Mouse (Mus musculus): Measurements from ENCODE around the gene Prkra.
A peak's percentile ranks its signal among the peaks of the same experiment; 100 is the strongest.
"Not testable (repeated sequence)": the region's sequence is repeated elsewhere in the genome, so short reads cannot be mapped to it uniquely, and the experiment has no call there.

Prkra gene

DNA sequence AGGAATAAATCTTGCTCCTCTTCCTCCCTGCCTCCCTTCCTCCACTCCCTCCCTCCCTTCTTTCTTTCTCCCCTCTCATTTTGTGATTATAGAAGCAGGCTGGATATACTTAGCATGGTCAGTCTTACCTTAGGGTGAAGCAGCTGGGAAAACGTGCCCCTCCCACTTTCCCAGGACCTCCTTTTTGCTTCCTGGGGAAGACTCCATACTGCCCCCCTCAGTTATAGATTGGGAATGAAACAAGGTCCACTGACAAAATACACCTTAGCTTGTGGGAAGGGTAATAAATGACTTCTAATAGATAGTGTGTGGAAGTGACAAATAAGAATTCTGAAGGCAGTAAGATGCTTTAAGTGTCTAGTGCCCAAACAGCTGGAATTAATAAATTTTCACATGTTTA lies 8.2 kb upstream of the Prkra start:
- no peak for DNase-seq (ENCODE audit: low spot score in 2 of 2)

DNA sequence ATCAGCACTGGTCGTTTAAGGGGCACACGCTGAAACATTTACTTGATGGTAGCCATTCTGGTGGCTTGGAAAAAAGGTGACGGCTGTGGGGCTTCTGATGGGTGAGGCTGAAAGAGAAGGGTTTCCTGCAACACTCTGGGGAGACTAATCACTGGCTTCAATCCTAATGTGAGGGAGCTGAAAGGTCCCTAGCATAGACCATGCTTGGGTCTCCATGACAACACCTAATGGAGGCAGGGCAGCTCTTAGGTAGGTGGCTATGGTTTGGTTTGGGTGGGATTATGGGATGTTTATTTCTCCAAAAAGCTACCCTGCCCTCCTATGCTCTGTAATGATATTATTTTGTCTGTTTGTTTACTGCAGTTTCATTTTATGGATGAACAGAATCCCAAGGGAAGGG lies 7.6 kb upstream of the Prkra start:
- no peak for DNase-seq (ENCODE audit: low spot score in 2 of 2)

DNA sequence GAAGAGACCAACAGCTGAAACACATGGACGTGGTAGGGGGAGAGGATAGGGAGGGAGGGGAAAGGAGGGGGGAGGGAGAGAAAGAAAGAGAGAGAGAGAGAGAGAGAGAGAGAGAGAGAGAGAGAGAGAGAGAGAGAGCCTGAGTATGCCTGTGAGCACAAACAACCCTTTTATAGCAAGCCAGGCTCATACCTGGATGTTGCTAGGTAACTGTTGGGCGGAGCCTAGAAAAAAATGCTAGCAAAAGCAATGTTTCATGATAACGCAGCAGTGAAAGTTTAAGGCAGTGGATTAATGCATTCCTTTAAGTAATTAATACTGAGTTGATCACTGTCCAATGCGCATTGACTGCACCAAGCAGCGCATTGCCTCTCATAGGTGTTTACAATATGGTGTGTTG lies 6.8 kb upstream of the Prkra start:
- no peak for DNase-seq (ENCODE audit: low spot score in 2 of 2)

DNA sequence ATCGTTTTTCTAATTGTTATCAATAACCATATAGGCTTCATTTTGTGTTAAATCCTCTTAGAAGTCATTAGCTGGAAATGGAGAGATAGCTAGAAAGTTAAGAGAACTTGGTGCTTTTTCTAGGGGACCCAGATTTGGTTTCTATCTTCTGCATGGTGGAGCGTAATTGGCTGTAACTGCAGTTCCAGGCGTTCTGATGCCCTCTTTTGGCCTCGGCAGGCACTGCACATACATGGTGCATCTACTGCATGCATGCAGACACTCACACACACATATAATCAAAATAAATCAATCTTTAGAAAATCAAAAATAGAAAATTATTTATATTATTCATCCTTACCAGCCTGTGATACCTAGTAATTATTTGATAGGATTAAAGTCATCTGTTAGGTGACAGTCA lies 5.3 kb upstream of the Prkra start:
- DNase-seq (ENCODE audit: low spot score in 2 of 2), result no peak

DNA sequence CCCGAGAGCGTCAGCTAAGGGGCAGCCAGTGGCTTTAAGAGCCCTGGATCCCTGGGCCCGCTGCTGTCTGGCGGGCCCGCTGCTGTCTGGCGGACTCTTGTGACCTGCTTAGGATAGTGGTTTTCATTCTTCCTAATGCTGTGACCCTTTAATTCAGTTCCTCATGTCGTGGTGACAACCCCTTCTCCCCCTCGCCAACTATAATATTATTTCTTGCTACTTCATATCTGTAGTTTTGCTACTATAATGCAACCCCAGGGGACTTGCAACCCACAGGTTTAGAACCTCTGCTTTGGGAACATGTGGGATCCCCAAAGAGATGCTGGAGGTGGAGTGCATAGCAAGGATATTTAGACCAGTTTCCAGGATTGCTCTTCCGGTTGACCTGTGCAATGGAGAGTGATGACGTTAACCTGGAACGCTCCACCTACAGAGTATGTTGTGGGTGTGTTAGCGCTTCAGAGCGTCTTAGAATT lies 889 bp upstream of the Prkra start:
- DNase-seq (ENCODE audit: low spot score in 2 of 2), result no peak

DNA sequence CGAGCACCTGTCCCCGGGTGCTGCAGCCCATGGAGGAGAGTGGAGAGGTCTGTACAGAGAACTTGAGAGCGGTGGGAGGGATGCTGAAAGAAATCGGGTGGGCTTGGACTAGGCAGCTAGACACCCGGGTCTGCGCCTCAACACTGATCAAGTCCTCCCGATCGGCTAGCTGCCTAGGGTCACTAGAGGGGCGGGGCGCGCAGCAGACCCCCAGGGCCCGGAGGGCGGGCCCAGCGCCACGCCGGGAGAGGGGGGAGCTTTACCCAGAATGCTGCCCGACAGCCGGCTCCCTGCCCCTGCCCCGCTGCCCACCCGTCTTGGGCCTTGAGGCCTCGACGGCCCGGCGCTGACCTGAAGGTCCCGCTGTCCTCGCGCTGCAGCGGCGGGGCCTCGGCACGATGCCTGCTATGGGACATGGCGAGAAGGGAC lies 360 bp downstream of the Prkra start:
- peak in 1 of 2 experiments; percentile 2 for DNase-seq (ENCODE audit: low spot score in 2 of 2)

DNA sequence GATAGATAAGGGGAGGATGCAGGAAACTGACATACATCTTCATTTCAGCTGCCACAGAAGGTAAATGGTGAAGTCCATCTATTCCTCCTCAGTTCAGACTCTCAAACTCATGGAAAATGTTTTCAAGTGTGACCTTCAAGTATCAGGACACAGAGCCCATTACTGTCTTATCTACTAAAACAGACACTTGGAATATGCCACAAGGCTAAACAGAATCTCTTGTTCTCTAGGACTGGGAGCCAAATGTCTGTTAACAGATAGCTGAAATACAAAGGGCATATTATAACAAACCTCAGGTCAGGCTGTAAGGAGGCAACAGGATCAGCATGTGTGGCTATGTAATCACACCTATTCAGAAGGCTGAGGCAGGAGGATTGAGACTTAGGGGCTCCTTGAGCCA lies 4.0 kb downstream of the Prkra start:
- no peak for DNase-seq (ENCODE audit: low spot score in 2 of 2)

DNA sequence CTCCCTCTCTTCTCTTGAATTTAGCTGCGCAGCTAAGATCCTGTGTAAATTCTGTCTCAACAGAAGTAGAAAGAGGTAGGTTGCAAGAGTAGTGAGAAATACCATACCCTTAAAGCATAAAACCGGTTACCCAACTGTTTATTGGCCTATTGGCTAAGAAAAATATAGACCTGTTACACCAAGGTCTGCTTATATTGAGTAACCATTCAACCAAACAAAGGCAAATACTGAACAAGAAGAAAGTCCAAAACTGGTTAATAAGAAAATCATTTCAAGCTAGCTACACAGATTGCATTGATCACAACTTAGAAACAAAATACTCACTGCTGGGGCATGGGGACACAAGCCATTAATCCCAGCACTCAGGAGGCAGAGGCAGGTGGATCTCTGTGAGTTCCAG lies 8.2 kb downstream of the Prkra start:
- DNase-seq (ENCODE audit: low spot score in 2 of 2), result no peak

DNA sequence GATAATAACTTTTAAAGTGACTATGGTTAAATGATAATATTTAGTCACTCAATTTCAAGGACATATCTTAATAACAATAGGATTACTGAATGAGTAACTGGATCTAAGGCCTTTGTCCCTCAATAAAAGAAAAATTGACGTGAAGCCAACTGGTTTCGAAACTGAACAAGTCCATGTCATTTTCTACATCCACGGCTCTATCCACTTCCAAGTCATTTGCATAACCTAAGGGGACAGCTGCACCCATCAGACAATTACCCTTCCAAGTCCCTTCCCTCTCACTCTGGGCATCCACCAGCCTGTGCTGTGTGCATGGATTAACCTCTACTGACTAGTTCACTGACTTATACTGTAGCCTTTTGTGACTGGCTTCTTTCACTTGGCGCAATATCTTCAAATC lies 16.2 kb downstream of the Prkra start:
- no peak for DNase-seq (ENCODE audit: low spot score in 2 of 2)

DNA sequence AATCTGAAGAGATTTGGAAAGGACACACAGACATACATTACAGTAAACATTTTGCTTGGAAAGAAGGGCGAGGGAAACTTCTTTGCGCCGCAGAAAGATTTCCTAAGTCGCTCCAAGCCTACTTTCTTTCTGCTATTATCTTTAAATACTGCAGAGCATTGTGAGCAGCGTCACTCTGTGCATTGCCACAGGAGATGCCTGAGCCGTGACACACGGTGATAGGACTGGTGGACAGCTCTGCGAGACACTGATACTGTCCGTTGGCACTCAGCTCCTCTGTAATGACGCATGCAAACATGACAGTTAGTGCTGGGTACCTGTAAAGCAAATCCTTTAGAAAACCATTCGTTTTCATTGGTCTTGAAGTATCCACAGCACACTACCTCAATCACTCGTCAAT lies 17.5 kb downstream of the Prkra start:
- DNase-seq (ENCODE audit: low spot score in 2 of 2), result no peak

DNA sequence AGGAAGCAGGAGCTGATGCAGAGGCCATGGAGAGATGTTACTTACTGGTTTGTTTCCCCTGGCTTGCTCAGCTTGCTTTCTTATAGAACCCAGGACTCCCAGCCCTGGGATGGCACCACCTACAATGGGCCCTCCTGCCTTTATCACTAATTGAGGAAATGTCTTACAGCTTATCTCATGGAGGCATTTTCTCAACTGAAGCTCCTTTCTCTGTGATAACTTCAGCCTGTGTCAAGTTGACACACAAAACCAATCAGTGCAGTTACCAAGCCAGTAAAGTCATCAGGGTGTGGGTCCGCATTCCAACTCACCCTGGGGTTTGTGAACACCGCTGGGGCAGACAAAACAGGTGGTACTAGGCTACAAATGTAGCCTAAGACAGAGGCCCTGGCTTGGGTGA lies 25.5 kb downstream of the Prkra start:
- DNase-seq (ENCODE audit: low spot score in 2 of 2), result not testable (repeated sequence)

DNA sequence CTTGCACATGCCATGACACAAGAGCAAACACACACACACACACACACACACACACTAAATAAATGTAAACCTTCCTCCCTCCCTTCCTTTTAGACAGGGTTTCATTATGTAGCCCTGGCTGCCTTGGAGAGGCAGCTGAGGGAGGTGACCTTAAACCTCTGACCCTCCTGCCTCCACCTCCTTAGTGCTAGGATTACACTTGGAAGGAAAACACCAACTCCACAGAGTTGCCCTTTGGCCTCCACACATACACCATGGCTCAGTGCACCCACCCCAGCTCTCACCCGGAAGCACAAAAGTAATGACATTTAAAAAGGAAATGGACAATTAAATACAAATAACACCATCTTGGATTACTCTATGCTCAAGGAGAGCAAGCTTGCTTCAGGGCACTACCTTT lies 26.1 kb downstream of the Prkra start:
- DNase-seq (ENCODE audit: low spot score in 2 of 2), result no peak

DNA sequence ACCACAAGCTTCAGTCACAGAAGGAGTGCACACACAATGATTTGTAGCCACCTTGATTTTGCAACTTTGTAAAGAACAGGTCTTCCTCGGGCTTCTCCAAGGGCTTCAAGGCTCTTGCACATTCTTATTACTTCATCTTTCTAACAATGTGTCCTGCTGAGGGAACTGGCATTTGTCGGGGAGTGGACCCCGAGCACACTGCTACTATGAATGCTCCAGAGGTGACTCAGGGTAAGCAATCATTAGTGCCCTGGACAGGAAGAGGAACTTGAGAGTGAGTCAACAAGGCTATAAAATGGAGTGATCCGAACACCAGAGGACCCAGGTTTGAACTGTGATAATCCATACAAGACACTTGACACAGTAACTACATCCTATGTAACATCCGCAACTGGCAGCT lies 27.6 kb downstream of the Prkra start:
- DNase-seq (ENCODE audit: low spot score in 2 of 2), result no peak

DNA sequence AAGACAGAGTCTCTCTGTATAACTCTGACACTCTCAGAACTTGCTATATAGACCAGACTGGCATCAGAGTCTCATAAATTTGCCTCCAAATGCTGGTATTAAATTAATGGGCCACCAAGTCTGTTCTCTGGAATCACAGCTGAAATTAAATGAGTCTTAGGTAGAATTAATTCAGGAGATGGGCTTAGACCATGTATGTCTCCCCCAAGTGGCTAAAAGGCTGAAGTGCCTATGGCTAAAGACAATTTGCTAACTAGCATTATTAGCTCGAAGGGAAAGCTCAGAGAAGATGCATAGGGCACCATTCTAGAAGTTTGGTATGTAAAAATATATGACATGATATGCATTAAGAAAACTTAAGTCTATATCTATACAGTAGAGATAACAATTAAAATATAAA lies 29.7 kb downstream of the Prkra start:
- DNase-seq (ENCODE audit: low spot score in 2 of 2), result no peak

DNA sequence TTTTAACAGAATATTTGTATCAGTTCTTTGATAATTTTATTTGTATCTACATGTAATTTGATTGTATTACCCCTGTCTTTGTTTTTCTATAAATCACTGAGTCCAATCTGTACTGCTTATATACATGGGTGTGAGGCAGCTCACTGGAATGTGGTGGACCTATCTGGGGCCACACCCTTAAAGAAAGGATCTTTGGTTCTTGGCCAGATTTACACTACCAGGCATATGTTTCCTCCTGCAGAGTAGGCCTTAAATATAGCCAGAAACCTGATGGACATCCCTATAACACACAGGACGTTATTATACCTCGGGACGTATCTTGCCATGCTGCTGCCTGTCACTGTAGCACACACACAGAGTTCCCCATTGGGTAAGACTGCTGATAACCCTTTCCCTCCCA lies 35.8 kb downstream of the Prkra start:
- DNase-seq (ENCODE audit: low spot score in 2 of 2), result no peak

DNA sequence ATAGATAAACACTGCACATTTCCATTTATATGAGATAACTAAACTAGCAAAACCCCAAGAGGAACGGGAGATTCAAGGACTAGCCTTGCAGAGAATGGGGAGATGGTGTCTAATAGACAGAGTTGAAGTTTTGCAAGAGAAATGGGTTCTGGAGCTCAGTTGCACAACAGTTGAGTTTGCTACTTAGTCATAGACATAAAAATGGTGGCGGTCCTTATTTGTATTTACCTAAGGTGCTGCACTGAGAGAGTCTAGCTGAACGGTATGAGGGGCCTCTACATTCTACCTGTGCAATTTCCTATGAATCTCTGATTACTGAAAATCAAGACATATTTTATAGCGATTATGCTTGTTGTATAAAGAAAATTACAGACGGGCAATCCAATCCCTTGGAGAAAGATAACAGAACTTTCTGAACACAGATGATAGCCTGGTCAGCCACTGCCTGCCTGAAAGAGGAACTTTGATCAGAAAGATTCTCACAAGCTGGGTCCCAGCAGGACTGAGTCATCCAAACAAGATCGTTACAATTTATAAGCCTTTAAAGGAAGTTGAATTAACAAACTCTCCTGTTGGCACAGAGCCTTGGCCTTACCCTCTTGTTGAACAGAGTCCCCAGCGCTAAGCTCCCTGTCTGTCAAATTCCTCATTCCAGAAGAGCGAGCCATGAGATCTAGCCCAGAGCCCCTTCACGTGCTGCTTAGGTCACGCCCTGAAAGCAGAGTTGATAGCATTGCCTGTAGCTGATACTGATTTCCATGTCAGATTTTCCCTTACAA lies 37.3 kb downstream of the Prkra start:
- no peak for DNase-seq (ENCODE audit: low spot score in 2 of 2)

DNA sequence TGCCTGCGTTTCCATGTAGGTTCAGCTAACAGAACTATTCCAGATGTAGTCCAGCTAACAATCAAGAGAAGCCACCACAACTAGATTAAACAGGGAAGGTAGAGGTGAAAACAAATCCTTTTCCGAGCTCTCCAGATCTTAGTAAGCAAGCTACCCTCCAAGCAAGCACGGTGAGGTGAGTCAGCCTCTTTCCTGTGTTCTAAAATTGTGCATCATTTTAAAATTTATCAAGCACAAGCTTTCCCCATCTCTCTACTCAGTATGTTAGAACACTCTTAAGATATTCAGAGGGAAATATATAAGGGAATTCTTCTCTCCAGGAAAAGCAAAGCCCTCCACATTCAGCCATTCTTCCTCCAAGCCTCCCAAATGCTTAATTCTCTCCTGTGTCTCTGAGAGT lies 41.1 kb downstream of the Prkra start:
- DNase-seq (ENCODE audit: low spot score in 2 of 2), result no peak

DNA sequence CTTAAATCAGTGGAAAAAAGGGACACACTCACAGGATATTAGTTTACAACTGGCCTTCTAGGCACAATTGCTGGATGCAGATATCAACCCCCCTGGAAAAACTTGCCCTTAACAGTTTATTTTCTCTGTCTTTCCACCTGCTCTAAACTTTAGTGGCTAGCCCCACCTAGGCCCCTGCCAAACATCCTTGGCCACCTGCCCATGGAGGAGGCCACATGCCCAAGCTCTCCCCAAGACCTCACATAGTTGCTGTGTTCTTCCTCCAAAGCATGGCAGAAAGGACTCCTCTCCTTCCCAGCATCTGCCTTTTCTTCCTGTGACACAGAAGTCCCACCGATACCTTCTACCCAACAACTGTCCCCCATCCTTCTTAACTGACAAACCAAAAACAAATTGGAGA lies 45.6 kb downstream of the Prkra start:
- no peak for DNase-seq (ENCODE audit: low spot score in 2 of 2)

DNA sequence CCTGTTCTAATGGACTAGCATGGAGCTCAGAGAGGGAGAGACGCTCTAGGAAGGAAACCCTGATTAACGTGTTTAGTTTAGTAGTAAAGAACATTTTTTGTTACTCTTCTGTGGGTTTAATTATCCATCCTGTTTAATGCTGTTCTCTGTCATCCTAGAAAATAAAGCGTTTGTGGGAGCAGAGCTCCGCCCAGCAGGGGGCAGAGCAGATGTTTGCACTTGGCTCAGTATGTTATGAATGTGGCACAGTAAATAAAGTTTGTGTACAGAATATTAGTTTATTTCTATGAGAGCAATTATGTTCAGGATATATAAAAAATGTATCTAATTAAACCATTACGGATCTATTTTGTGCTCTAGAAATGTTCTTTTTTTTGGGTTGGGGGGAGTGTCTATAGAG lies 48.6 kb downstream of the Prkra start:
- DNase-seq (ENCODE audit: low spot score in 2 of 2), result no peak

DNA sequence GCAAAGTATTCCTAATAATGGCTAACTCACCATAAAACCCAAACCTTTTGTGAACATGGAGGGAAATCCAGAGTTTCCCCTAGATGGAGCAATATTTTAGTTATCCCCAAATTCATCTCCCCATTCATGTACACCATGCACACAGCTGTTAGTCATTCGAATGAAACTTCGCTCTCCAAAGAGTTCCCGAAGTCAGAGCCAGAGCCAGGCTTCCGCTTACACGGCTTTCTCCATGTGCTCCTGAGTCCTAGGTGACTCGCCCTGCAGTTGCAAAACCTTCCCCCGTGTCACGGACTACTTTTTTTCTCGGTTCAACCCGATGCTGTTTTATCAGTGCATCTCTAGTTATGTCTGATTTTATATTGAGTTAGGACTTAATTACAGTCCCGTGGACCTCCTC lies 50.3 kb downstream of the Prkra start:
- no peak for DNase-seq (ENCODE audit: low spot score in 2 of 2)

DNA sequence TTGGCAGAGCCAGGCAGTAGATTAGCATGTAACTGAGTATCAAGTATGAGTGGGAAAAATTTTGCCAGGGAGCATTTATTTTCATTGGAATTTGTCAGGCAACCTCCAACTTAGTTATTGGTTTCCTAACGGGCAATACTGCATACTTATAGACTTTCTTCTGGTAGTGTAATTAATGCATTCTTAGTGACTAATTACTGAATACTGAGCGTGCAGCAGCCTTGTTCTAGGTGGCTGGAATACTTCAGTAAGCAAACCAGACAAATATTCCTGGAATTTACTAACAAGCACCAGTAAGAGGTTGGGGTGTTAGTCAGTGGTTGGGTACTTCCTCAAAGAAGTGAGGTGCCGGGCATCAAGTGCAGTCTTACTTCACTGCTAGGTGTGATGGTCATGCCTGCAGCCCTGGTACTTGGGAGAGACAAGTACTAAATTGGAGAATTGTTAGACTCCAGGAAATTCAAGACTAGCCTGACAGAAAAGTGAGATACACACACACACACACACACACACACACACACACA lies 55.4 kb downstream of the Prkra start:
- DNase-seq (ENCODE audit: low spot score in 2 of 2), result no peak

DNA sequence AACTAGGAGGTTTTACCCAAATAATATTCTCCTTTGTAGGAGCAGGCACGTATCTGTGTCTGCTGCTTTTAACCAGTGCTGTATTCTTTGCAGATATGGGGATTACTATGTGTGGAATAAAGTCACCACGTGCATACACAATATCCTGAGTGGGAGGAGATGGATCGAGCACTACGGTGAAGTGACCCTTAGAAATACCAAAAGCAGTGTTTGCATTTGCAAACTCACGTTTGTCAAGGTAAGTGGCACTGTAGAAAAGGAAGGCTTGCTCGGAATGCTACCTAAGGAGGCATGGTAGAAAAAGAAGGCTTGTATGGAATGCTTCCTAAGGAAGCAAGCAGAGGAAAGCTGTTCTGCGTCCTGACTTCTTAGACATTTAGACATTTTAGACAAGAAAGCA lies 57.6 kb downstream of the Prkra start:
- DNase-seq (ENCODE audit: low spot score in 2 of 2), result no peak

DNA sequence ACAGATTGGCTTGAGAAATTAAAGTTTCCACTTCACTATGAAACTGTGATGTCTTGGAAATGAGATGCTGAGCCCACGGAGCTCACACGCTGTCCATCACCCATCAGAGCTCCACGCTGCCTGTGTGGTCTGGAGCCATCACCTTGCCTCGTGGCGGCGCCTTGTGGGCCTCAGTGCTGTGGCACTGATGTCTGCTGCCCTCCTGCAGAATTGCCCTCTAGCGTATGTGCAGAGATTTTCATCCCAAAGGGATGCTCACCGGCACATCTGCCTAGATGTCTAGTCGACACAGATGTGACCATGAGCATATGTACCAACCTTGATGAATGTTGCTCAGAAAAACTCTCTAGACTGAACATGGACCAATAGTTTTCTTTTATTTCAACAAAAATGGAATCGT lies 60.9 kb downstream of the Prkra start:
- DNase-seq (ENCODE audit: low spot score in 2 of 2), result no peak

DNA sequence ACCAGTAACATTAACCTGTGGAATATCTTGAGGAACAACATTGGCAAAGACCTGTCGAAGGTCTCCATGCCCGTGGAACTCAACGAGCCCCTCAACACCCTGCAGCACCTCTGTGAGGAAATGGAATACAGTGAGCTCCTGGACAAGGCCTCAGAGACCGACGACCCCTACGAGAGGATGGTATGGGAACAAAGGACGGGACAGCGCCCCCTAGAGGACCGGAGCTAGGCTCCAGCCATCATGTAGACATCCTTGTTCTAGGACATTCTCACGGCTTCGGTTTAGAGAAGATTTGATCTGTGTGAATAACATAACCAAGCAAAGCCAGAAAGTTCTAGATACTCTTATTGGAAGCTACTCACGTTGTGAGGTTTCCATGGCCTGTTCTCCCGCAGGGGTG lies 62.7 kb downstream of the Prkra start:
- DNase-seq (ENCODE audit: low spot score in 2 of 2), result no peak

Data from spleen, postnatal 14 days (tissue).